Mouse (Mus musculus): ENCODE data around the gene Tulp3. TPM values are rescaled to one million over a fixed set of nuclear protein-coding genes. Genes with fewer than 3 reads are reported as not detected.
A peak's percentile ranks its signal among the peaks of the same experiment; 100 is the strongest.

Gene Tulp3
- total RNA-seq, 2 experiments from 2014 or later: 21.8 to 24.7 TPM

- intact Hi-C loops (cut with DNase I): no loop called here
- no peak for DNase-seq
Observed at GRCm38 (mm10) chr6:128299292-128300133, 56.1 kb downstream of the Tulp3 start.

GRCm38 (mm10) chr6:128298246-128298645 lies 57.4 kb downstream of the Tulp3 start:
- no peak for DNase-seq
- intact Hi-C loops (cut with DNase I): no loop called here

- DNase-seq: peak; percentile 54
- intact Hi-C loops (cut with DNase I): no loop called here
Observed at GRCm38 (mm10) chr6:128296750-128297393, 58.8 kb downstream of the Tulp3 start.

- intact Hi-C loops (cut with DNase I): no loop called here
- peak; percentile 79 for DNase-seq
Observed at GRCm38 (mm10) chr6:128295876-128296749, 59.5 kb downstream of the Tulp3 start.

- intact Hi-C loops (cut with DNase I): no loop called here
- DNase-seq: no peak
Observed at GRCm38 (mm10) chr6:128291284-128291683, 64.4 kb downstream of the Tulp3 start.

- no peak for DNase-seq
- intact Hi-C loops (cut with DNase I): no loop called here
Observed at GRCm38 (mm10) chr6:128288681-128289080, 67.0 kb downstream of the Tulp3 start.

GRCm38 (mm10) chr6:128285792-128286430 lies 69.7 kb downstream of the Tulp3 start:
- no peak for DNase-seq
- intact Hi-C loops (cut with DNase I): no loop called here

- no peak for DNase-seq
- intact Hi-C loops (cut with DNase I): no loop called here
Observed at GRCm38 (mm10) chr6:128282126-128282525, 73.5 kb downstream of the Tulp3 start.

GRCm38 (mm10) chr6:128280472-128281145 lies 75.0 kb downstream of the Tulp3 start:
- DNase-seq: no peak
- intact Hi-C loops (cut with DNase I): no loop called here

- intact Hi-C loops (cut with DNase I): no loop called here
- DNase-seq: no peak
Observed at GRCm38 (mm10) chr6:128279608-128280007, 76.0 kb downstream of the Tulp3 start.

GRCm38 (mm10) chr6:128279099-128279498 lies 76.6 kb downstream of the Tulp3 start:
- DNase-seq: no peak
- intact Hi-C loops (cut with DNase I): no loop called here

- intact Hi-C loops (cut with DNase I): no loop called here
Observed at GRCm38 (mm10) chr6:128277132-128278085, 78.2 kb downstream of the Tulp3 start.

GRCm38 (mm10) chr6:128276349-128276748 lies 79.3 kb downstream of the Tulp3 start:
- intact Hi-C loops (cut with DNase I): no loop called here
- DNase-seq: no peak

More at GRCm38 (mm10) chr6:128277132-128278085, 78.2 kb downstream of the Tulp3 start:
- DNase-seq: no peak

GRCm38 (mm10) chr6:128275506-128276064 lies 80.1 kb downstream of the Tulp3 start:
- intact Hi-C loops (cut with DNase I): no loop called here
- DNase-seq: peak; percentile 41

- DNase-seq: no peak
- intact Hi-C loops (cut with DNase I): no loop called here
Observed at GRCm38 (mm10) chr6:128273507-128273906, 82.1 kb downstream of the Tulp3 start.

GRCm38 (mm10) chr6:128272754-128273153 lies 82.9 kb downstream of the Tulp3 start:
- no peak for DNase-seq
- intact Hi-C loops (cut with DNase I): no loop called here

All from left cerebral cortex, postnatal 4 days (tissue).